Mouse (Mus musculus) R1 (cell line): ENCODE measurements around the gene Asna1.

Experiments
- DNase-seq: peaks from one replicate; pipeline ENCODE4 v3.0.0-alpha.2; 2018; ENCODE audit warnings: low read depth, low spot score

Asna1 gene

GRCm38 (mm10) chr8:85025098-85025932, at the start of gene Asna1:
Asna1 (minus strand) TSS chr8:85025281.
- DNase-seq = peak; percentile 99

DNA sequence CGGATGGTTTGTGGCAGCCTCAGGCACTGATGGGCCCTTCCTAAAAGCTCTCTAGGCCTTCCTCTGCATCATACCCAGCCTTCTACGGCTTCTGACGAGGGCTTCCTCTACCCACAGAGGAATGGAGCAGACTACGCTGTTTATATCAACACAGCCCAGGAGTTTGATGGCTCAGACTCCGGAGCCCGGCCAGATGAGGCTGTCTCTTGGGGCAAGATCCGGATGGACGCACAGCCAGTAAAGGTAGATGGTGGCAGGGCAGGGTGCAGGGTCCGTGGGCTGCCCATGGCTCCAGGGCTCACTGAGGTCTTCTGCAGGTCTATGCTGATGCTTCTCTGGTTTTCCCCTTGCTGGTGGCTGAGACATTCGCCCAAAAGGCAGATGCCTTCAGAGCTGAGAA, 49.5 kb upstream of the Asna1 start:
- no peak for DNase-seq

DNA sequence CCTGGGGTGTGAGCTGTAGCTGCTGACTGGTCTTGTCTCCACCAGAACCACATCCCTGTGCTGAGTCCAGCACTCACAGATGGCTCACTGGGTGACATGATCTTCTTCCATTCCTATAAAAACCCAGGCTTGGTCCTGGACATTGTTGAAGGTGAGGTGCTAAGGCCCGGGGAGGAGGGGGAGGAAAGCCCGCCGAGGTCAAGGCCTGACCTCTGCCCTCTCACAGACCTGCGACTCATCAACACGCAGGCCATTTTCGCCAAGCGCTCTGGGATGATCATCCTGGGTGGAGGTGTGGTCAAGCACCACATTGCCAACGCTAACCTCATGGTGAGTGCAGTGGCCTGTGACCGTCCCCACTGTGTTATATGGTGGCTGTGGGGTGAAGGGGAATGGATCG, 49.1 kb upstream of the Asna1 start:
- no peak for DNase-seq

DNA sequence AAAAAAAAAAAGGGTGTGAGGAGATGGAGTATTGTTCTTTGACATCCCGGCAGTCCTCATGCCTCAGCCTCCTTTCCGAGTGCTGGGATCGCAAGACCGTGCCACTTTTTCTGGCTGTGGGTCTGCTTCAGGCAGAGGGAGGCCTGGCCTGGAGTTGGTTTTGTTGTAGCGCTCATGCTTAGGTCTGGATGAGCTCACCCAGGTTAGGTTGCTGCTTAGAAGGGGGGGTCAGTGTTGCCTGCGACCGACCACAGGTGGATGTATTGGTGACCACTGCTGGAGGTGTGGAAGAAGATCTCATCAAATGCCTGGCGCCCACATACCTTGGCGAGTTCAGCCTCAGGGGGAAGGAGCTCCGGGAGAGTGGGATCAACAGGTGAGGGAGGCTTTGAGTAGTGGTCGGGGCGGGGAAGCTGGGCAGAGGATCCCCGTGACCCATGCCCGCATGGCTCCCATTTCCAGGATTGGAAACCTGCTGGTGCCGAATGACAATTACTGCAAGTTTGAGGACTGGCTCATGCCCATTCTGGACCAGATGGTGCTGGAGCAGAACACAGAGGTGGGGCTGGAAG, 48.0 kb upstream of the Asna1 start:
- DNase-seq = no peak

DNA sequence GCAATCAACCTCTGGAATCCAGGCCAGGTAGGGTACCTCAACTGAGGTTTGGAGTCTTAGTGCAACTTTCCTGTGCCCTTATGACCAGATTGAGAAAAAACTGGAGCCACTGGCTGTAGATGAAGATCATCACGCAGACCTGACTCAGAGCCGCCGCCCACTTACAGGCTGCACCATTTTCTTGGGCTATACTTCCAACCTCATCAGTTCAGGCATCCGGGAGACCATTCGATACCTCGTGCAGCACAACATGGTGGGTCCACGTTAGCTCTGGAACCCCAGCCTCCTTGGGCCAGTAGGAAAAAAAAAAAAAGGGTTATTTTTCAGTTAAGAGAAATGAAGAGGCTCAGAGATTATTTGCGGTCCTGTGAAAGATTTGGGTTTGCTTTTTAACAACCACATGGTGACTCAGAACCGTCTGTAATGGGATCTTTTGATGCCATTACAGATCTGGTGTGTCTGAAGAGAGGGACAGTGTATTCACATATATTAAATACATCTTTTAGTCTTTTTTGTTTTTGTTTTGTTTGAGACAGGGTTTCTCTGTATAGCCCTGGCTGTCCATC, 47.4 kb upstream of the Asna1 start:
- no peak for DNase-seq

DNA sequence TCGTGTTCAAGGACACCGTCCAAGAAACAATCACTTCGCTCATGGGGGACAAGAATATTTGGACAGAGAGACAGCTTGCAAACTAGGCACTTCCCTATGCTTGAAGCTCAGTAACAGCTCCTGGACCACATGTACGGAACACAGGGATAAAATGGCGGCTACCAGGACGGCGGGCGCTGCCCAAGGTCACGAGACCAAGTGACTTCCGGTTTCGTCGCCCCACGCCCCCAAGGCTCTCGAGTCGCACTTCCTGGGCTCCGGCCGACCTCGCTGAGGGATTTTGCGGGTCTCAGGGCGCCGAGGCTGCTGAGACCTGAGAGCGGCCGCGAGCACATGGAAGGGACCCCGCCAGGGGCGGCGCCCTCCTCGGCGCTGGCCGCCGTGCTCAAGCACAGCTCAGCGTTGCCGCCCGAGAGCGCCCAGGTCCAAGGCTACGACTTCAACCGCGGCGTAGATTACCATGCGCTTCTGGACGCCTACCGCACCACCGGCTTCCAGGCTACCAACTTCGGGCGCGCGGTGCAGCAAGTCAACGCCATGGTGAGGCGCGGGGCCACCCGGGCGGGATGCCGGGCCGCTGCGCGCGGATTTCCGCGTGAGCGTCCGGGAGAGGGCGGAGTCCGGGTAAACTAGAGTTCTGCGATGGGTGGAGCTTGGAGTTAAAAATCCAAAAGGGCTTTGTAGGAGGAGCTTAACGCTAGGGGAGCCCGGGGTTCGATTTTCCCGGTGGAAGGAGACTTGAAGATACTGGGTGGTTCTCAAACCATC, 46.6 kb upstream of the Asna1 start, which contains the start of gene Dhps:
Gene Dhps (plus strand): TSS at position 244 of the 768 bp plus-strand sequence.
- peak; percentile 94 for DNase-seq

GRCm38 (mm10) chr8:85071041-85071440, 46.0 kb upstream of the Asna1 start:
- peak; percentile 37 for DNase-seq

DNA sequence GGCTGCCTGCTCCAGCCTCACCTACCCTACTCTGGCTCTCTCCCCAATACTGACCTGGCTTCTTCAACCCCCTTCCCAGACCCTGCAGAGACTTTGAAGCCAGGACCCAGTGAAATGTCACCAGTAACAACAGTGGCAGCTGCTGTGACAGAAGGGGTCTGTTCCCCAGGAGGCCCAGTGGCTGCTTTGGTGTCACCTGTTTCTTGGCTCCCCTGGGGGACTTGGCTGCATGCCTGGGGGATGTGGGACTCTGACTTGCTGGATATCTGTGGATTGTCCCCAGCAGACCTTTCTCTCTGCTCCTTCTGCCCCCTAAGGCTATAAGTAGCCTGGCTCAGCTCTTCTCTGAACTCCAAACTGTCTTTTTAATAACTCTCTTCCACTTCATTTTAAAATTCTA, 42.9 kb upstream of the Asna1 start, which contains the start of gene Gm5741:
Gene Gm5741 (minus strand): TSS at position 1 of the 400 bp plus-strand sequence.
- DNase-seq = no peak

- no peak for DNase-seq
These were observed 42.1 kb upstream of the Asna1 start for GRCm38 (mm10) chr8:85067155-85067554.

GRCm38 (mm10) chr8:85065213-85065612, 40.1 kb upstream of the Asna1 start:
- no peak for DNase-seq

GRCm38 (mm10) chr8:85062603-85063002, 37.5 kb upstream of the Asna1 start:
- no peak for DNase-seq

DNA sequence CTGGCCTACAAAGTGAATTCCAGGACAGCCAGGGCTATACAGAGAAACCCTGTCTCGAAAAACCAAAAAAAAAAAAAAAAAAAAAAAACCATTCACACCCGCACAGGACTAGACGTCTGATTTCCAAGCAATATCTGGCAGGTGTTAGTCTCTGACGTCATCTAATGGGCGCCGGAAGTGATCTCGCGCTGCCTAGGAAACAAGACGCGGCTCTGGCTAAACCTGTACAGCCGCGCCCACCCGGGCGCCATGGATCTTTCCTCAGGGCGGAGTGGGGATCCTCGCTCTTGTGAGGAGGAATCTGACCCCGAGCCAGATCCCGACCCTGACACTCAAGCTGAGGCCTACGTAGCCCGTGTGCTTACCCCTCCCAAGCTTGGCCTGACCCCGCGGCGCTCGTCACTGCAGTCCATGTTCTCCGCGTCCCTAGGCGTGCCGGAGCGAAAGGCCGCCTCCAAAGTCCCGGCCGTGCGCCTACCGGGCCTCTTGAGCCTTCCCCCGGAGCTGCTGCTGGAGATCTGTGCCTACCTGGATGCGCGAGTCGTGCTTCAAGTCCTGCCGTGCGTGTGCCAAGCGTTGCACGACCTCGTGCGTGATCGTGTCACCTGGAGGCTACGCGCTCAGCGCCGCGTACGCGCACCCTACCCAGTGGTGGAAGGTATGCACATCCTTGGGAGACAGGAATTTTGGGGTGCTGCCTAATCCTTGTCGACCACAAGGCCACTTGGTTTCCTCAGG, 35.0 kb upstream of the Asna1 start, which contains the start of gene Fbxw9:
Gene Fbxw9 (plus strand): TSS at position 177 of the 738 bp plus-strand sequence.
- peak; percentile 97 for DNase-seq

DNA sequence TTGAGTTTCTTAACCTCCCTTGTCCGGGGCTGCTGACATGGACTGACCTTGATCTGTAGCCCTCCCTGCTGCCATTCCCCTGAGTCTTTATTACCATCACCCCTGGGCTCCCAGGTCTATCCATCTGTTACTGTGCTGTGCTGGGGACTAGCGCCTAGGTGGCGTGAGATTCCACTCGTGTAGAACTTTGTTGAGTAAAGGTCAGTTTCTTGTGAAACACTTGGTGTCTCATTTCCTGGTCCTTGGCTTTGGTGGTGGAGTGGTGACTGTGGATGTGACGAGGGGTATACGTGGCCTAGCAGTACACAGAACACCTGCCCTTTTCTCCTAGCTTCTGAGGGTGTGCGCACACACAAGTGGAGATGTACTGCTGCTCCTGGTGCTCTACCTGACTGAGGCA, 32.3 kb upstream of the Asna1 start:
- DNase-seq = no peak

DNA sequence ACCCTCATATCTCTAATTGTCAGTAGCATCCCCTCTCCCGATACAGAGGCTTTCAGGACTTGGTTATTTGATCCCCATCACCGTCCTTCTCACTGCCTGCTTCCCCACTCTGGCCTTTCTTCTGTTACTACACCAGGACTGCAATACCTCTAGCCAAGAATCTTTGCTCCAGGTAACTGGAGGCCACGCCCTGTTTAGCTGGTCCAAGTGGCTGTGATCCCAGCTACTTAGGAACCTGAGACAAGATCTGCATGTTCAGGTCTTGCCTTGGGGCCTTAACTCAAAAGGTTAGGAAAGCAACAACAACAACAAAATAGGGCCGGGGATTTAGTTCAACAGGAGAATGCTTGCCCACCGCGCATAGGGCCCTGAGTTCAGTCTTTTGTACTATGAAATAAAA, 18.5 kb upstream of the Asna1 start:
- DNase-seq = no peak

GRCm38 (mm10) chr8:85037681-85038531, 12.8 kb upstream of the Asna1 start:
- peak; percentile 53 for DNase-seq

DNA sequence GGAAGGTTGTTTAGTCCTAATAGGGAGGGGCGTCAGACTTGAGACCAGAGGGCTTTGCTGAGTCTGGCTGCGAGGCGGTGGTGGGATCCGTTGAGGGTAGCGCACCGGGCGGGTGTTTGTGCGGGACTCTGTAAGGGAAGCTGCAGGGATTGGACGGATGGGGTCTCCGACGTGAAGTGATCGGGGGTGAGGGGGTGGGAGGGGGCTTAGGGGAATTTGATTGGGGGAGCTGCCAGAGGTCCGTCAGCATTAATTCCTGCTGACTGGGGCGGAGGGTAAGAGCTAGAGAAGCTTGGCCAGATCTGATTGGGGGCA, 12.2 kb upstream of the Asna1 start:
- peak; percentile 89 for DNase-seq

DNA sequence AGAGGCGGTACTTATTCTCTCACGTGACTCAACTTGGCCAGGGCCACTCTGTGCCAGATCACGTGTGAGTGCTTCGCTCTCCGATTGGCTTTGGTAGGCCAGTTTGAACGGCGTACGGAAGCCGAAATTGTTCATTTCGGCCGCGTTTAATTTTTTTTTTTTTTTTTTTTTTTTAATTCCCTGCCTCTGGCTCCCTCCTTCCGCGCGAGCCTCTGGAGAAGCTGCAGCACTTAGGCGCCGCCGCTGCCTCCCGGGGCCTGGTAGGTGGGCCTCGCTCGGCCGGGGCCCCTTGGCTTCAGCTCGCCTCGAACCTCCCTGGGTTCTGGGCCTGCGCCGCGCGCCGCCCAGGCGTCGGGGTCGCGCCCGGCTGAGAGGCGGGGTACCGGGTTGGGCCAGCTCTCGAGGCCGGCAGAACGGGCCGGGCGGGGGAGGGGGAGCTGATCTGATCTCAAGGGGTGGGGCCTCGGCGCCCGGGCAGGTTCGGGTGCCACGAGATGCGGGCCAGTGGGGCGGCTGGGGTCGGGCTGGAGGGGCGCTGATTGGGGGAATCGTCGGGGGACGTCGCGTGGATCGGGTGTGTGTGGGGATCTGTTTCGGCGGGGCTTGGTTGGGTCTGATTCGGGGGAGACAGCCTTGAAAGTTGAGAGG, 11.8 kb upstream of the Asna1 start, which contains the start of gene Tnpo2:
Gene Tnpo2 (plus strand): TSS at position 198 of the 648 bp plus-strand sequence.
- peak; percentile 99 for DNase-seq

DNA sequence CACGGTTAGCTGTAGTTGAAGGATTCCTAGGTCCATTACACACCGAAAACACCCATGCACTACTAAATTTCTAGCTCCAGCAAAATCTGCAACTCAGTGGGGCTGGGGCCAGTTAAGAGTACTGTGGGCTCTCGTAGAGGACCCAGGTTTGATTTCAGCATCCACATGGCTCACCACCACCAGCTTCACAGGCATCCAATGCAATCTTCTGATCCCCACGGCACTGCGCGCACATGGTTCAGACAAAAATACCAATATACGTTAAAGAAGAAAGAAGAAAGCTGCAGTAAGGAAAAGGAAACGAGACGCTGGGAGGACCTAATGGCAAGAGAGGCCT, 11.3 kb upstream of the Asna1 start:
- no peak for DNase-seq

DNA sequence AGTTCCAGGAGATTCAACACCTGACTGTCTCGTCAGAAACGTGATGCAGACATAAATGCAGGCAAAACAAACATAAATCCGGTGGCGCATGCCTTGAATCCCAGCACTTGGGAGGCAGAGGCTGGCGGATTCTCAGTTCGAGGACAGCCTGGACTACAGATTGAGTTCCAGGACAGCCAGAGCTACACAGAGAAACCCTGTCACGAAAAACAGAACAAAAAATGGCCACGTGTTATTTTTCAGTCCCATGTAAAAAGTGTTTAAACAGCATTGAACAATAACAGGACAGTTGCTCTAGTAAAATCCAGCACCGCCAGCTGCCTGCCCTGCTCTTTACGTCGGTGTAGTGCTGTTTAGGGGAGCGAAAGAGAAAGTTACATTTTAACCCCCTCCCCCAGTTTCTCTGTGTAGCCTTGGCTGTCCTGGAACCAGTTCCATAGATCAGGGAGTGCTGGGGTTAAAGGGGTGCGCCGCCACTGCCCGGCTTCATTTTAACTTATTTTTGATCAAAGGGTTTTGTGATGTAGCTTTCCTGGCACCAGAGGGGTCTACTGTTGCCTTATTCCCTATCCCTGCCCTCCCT, 10.7 kb upstream of the Asna1 start:
- DNase-seq = peak; percentile 48
